Mouse (Mus musculus) gastrocnemius, adult 18-20 months (tissue): ENCODE measurements around the gene Cacng6. TPM values are rescaled to one million over a fixed set of nuclear protein-coding genes. Genes with fewer than 3 reads are reported as not detected.

Experiments used
- DNase-seq: peaks from one replicate; pipeline ENCODE4 v3.0.0; 2021; ENCODE audit warnings: low spot score
- total RNA-seq, 2 experiments: library from RNA; stranded (reverse); gene quantifications; 2 replicates each; pipeline ENCODE4 v1.2.3; 2021

Gene Cacng6
- total RNA-seq, 2 experiments from 2014 or later = 125 to 129 TPM

DNA sequence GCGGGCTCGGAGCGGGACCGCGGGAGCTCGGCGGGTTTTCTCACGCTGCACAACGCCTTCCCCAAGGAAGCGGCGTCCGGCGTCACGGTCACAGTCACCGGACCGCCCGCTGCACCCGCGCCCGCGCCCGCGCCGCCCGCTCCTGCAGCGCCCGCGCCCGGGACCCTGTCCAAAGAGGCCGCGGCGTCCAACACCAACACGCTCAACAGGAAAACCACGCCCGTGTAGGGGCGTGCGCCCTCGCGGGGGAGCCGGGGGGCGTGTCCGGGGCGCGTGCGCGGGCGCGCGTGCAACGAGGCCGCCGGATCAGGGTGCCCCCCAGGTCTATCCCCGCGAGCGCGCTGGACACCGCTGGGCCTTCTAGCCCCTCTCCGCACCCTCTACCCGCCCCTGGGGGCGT lies 8.6 kb upstream of the Cacng6 start:
- DNase-seq = peak; percentile 28

DNA sequence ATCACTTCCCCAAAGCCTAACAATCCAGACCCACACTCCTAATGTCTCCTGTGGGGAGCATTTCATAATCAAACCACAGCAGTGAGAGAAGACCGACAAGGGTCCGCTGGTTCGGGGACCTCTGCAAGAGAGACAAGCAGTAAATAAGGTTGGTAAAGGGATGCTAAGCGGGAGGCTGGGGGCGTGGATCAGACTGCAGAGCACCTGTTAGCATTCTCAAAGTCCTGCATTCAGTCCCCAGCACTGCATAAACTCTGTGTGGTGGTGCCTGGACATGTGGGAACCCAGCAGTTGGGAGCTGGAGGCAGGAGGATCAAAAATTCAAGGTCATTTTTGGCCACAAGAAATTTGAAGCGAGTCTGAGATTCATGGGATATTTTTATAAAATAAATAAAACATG lies 4.1 kb upstream of the Cacng6 start:
- no peak for DNase-seq

DNA sequence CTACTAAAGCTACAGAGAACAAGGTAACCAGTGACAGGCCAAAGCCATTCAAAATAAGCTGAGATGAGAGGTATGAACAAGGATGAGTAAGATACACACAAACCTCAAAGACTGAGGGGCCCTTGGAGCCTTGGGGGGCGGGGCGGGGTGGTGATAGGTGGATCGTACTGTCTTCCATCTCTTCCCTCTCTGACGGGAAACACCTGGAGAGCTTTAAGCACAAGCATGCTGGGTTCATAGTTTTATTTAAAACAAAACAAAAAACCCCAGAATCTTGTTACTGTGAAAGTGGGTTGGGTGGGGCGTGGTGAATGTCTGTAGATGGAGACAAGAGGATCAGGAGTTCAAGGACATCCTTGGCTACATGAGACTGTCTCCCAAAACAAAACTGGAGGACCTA lies 3.5 kb upstream of the Cacng6 start:
- no peak for DNase-seq

DNA sequence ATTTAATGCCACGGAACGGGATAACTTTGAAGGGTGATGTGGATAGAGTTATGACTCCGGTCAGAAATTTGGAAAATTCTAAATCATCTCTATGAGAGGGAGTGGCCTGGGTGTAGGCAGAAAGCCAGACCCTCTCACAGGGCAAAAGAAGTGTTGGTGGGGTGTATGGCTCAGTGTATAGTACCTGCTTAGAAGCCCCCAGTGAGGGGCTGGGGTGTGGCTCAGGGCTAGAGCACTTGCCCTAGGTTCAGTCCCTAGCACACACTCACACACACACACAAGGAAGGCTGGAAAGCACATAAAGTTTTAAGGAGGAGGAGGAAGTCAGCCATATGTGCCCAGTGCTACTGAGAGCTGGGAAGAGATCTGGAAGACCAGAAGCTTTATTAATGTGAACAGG lies 2.7 kb upstream of the Cacng6 start:
- DNase-seq = no peak

DNA sequence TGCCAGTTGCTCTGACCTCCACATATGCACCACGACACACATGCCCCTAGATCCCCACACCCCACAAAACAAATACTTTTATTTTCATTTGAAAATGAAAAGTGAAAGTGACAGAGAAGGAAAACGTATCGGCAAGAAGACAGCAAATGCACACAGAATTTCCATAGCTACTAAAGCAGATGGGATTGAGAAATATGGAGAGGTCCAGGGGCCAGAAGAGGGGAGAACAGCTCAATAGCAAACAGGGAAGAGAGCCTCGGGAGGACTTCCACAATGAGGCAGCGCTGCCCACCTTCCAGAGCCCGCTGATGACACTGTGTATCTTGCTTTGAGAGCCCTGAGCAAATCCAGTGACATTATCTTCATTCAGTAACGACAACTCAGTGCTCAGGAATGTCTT lies 1.9 kb upstream of the Cacng6 start:
- DNase-seq = no peak

DNA sequence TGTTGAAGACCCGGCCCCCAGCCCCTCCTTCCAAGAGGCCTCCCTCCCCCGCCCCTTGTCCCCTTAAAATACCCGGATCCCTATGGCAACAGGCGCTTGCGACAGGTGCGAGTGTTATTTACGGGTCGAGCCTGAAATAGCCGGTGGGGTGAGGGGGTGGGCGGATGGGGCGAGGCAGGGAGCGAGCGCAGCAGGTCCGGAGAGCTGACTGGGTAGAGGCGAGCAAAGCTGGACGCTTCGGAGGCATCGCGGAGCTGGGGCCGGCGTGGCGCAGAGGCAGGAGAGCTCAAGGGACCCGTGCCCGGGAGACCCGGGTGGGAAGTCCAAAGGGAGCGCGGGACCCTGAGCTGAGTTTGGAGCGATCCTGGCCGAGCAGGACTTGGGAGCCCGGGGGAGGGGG lies 565 bp upstream of the Cacng6 start:
- DNase-seq = peak; percentile 66

DNA sequence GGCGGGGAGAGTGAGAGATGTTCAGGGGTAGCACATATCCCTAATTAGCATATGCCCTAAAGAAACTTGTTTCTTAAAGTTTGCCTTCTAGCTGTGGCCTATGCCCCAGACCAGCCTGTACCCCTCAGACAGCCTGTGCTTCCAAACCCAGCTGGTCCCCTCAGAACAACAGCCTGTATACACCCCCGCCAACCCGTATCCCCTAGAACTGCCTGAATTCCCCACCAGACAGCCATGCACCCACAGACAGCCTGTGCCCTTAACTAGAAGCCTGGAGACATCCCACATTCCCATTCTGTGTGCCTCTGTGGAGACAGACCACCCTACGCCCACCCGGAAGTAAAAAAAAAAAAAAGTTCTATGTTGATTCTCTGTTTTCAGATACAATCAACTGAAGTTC lies 1.1 kb downstream of the Cacng6 start:
- DNase-seq = no peak

DNA sequence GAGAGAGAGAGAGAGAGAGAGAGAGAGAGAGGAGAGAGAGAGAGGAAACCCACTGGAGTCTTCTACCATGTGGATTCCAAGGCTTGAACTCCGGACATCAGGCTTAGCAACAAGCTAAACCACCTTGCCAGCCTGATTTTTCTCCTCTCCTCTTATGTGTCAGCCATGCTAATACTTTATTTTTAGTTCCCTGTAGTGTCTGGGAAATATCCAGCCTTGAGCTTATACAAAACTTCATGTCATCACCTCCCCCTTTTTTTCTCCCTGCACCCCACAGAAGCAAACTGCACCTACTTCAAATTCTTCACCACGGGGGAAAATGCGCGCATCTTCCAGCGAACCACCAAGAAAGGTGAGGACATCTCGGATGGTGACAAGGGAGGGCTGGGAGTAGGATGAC lies 6.2 kb downstream of the Cacng6 start:
- DNase-seq = no peak

DNA sequence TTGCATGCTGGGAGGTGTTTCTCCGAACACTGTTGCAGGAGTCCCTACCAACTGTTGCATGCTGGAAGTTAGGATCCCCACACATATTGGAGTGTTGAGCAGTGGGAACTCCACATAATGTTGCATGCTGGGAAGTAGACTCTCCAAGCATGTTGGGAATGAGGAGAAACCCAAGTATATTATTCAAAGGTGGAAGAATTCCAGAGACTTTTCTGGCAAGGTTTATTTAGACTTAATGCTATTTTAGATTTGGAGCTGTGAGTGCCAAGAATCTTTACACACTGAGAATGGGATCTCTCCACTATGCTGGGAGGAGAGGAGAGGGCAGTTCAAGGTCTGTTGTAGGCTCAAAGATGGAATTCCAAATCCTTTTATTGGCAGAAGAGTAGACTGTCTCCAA lies 8.1 kb downstream of the Cacng6 start:
- no peak for DNase-seq

DNA sequence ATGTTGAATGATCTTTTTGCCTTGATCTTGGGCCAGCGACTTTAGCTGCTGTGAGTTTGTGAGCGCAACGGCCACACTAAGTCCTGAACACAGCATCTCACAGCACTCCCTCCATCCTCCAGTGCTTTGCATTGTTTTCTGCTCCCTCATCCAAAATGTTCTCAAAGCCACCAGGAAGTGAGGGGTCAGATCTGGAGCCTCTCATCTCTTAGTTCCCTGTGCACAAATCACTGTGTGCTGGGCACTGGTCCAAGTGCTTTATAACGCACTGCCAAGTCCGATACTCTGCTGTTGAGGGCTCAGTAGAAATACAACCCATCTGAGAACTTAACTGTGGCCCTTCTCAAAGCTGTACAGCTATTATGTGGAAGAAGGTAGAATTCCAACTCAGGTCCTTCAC lies 13.9 kb downstream of the Cacng6 start:
- no peak for DNase-seq

DNA sequence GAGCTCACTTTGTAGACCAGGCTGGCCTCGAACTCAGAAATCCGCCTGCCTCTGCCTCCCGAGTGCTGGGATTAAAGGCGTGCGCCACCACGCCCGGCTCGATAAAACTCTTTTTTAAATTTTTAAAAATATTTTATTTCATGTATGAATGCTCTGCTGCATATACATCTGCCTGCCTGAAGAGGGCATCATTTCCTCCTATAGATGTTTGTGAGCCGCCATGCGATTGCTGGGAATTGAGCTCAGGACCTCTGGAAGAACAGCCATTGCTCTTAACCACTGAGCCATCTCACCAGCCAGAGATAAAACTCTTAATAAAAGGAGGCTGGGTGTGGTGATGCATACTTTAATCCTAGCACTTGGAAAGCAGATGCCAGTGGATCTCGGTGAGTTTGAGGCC lies 16.0 kb downstream of the Cacng6 start:
- DNase-seq = no peak

DNA sequence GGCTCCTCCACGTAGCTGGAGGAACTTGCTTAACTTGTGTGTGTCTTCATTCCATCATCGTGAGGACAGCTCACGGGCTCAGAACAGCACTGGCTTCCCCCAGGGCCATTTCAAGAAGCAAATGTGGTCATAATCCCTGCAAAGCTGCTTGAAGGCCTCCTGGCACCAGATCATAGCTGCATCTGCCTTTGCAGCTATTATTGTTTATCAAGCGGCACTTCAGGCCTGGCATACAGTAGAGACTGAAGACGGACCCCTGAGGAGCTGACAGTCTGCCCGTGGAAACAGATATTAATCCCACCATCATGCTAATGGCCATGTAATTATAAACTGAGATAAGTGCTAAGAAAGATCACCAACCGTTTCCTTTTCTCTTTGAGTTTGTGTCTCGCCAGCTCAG lies 16.5 kb downstream of the Cacng6 start:
- no peak for DNase-seq

DNA sequence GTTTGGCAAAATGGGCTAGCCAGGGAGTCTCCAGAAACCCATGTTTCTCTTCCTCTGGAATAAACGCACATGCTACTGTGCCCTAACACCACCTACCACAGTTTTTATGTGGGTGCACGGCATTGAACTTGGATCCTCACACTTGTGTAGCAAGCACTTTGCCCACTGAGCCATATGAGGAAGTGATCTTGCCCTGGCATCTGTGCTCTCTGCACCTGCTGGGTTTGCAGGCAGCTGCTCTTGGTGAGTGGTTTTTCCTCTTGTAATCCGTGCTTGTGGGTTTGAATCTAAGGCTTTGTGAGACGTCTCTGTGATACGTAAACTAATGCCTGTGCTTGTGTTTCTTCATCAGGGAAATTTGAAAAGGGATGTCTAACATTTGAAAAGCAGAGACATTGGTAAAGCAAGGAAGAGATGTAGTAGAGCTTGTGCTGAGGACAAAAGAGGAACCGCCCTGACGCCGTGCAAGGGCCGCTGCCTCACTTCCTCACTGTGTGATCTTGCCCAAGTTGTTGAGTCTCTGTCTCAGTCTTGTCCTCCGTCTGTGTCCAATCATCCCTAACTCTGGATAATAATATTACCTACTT lies 18.6 kb downstream of the Cacng6 start:
- no peak for DNase-seq

DNA sequence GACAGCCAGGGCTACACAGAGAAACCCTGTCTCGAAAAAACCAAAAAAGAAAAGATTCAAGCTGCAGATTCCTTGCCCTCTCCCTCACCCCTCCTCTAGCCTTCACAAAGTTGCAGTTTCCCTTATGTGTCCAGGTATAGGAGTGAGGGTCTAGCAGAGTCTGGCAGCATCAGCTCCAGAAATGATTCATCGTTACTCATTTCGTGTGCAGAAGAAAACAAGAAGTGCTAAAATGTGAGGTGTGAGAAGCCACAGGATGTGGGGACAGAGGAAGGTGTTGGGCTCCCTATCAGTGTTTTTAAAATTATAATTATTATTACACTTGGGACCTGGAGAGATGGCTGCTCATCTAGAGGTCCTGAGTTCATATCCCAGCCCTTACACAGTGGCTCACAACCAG lies 20.7 kb downstream of the Cacng6 start:
- no peak for DNase-seq

DNA sequence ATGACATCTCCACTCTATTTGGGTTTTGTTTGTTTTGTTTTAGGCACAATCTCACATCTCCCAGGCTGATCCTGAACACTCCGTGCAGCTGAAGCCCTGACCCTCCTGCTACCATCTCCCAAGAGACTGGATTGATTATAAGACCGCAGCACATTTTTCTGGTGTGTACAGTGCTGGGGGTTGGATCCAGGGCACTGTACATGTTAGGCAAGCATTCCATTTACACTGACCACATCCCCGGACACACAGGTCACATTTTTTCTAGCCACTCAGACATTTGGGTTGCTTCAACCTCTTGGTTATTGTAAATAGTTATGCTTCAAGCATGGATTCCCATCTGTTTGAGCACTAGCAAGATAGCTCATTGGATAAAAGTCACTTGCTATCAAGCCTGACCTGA lies 22.6 kb downstream of the Cacng6 start:
- DNase-seq = no peak

DNA sequence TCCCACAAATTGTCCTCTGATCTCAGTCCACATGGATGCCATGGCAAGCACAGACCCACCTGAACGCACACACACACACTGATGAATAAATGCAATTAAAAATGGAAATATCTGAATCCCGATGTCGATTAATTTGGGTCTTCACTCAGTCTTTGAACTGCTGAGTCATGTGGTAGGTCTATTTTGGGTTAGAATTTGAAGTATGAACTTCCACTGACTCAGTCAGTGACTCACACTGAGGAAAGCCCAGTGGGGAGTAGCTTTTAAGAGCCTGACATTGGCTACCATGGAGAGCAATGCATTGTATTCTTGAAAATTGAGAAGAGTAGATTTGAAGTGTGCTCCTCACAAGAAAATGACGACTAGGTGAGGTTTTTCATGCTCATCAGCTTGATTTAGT lies 23.0 kb downstream of the Cacng6 start:
- DNase-seq = no peak

DNA sequence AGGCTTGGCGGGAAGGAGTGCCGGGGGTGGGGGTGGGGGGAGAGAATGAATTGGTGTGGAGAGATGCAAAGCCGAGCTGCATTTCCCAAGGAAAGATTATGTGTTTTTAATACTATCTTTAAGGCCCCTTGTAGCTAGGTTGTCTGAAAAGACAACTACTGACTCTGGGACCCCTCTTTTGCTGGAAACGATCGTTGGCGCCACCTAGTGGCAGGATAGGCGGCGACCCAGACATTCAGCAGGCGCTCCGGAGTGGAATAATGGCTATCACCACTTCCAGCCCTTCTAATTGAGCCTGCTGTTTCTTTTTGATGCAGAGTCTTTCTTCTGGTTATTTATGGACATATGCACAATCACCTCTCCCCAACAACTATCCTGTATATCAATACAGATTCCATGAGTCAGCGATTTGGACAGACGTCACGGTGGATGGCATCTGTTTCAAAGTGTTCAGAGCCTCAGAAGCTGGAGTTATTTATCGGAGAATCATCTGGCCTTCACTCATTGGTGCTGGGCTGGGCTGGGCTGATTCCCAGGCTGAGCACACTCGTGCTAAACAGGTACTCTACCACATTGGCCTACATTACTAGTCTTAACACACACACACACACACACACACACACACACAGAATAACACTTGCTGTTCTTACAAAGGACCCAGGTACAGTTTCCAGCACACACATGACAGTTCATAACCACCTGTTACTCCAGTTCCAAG lies 24.9 kb downstream of the Cacng6 start:
- peak; percentile 71 for DNase-seq

DNA sequence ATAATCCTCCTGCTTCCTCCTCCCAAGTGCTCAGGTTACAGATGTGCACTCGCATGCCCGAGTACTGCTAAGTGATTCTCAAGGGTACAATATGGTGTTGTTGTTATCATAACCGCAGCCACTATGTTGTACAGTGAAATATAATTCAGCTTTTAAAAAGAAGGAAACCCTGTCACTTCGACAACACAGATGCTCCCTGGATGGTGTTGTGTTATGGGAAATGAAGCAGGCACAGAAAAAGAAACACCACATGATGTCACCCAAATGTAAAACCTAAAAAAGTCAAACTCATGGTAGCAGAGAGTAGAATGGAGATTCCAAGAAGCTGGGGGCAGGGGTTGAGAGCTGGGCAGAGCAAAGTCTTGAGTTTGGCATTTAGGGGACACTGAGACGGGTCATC lies 26.7 kb downstream of the Cacng6 start:
- DNase-seq = no peak

DNA sequence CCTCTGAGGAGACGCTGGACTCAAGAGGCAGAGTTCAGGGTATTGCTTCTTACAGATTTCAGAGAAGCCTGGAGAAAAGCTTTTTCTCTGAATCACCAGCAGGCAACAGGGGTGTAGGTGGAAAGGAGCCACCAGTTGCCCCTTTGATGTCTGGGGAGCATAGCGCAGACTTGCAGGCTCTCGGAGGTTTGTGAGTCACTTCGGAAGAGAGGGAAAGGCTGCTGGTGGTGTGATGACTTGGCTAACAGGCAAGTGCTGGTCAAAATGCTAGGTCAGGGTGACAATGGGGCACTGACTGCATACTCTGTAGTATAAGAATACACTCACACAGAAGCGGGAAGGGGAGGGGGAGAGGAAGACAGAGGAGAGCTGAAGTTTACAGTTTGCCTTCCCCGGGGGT lies 27.2 kb downstream of the Cacng6 start:
- DNase-seq = no peak

DNA sequence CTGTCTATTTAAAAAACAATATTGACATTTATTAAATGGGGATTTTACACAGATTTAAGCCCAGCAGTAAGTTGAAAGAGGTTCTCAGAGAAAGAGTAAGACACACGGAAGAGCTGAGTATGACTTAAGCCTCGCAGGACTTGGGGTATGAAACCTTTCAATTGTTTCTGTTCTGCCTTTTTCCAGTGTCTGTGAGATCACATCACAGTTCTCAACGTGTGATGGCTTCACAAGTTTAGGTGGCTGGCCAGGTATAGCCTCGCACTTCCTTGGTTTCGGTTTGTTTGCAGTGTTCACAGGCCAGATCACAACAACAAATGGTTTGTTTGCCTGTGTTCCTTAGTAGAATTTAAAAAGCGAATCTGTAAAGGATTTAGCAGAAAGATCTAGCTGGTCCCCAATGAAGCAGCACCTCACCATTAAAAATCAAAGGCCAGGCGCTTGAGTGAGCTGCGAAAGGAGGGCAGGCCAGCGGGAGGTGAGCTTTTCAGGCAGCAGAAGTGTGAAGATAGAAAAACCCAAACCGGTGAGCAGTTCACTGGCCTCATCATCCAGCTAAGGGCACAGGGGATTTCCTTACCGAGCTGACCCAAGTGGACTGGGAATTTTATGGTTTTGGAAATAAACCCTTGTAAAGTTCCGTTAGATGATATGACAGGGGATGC lies 29.0 kb downstream of the Cacng6 start:
- no peak for DNase-seq

DNA sequence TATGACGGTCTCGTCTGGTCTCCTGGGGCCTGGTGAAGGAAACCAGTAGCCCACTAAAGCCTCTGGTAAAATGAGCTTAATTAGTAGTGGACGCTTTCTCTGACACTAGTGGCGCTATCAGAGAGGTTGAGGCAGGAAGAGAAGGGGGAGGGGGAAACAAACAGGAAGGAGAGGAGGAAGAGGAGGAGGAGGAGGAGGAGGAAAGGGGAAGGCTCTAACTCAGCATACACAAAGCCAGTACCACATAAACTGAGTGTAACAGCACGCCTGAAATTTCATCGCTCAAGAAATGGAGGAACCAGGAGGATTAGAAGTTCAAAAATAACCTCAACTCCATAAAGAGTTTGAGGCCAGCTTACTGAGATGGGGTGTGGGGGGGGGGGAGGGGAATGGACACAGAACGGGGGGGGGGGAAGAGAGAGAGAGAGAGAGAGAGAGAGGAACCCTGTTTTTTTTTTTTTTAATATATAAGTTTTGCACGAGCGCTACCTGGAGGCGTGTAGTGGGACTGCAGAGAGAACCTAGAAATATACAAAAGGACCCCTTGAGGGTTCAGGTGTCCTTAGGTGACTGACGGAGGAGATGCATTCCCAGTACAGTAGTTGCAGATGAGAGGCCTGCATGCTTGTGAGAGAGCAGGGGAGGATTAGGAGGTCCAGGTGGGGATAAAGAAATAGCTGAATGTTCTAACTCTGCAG lies 29.6 kb downstream of the Cacng6 start:
- no peak for DNase-seq

DNA sequence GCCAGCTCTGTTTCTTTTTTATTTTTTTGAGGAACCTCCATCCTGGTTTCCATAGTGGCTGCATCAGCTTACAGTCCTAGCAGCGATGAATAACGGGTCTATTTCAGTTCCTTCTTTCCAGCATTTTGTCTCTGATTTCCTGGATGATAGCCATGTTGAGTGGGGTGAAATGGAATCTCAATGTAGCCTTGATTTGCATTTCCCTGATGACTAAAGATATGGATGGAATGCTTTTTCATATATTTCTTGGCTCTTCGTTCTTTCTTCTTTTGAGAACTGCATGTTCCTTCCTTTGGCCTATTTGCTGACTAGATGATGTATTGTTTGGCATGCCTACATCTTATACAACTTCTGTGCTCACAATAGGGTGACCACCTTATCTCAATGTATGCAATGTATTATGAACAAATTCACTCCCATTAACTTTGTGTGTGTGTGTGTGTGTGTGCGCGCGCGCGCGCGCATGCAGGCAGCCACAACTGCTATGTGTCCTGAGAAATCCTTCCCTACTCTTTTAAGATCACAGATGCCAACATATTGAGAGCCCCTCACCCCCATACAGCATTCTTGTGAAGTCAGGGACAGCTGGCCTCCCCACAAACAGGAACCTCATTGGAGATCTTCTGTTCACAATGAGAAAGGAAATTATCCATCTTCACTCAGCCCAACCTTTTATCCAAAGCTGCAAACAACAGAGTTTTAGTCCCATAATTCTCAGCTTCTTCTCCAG lies 33.3 kb downstream of the Cacng6 start:
- no peak for DNase-seq
